Mouse (Mus musculus) MEL (cell line): Measurements from ENCODE around the gene Spg21. TPM values are rescaled to one million over a fixed set of nuclear protein-coding genes. Genes with fewer than 3 reads are reported as not detected.

Experiments
- DNase-seq: peaks from one replicate; pipeline ENCODE4 v3.0.0; 2011; ENCODE audit warnings: low read depth, low spot score
- H3K27ac ChIP-seq: 2 replicates; pipeline ENCODE4 v1.5.1; 2012; ENCODE audit warnings: low read depth, mild to moderate bottlenecking, control low read depth, low read length, moderate library complexity; ENCODE audit not compliant: control insufficient read depth
- H3K27me3 ChIP-seq, 2 experiments: fragments of 150-350 bp in 1 of 2; sonication (generic) in 1 of 2; 2 replicates each; pipeline ENCODE4 v1.6.1; 2012; ENCODE audit warnings: low read length in 2 of 2, mild to moderate bottlenecking in 2 of 2, improper control_type of control experiment in 1 of 2, moderate library complexity in 1 of 2; ENCODE audit not compliant: insufficient read depth in 2 of 2, control insufficient read depth in 1 of 2
- H3K36me3 ChIP-seq, 2 experiments: 2 replicates each; pipeline ENCODE4 v1.6.1; 2012 to 2014; ENCODE audit warnings: low read length in 2 of 2, improper control_type of control experiment in 1 of 2, inconsistent platforms in 1 of 2, mild to moderate bottlenecking in 1 of 2; ENCODE audit not compliant: insufficient read depth in 2 of 2, control insufficient read depth in 1 of 2
- H3K4me1 ChIP-seq, 2 experiments: fragments of 150-350 bp in 1 of 2; sonication (generic) in 1 of 2; 2 replicates each; pipeline ENCODE4 v1.6.1; 2012; ENCODE audit warnings: low read length in 2 of 2, improper control_type of control experiment in 1 of 2, mild to moderate bottlenecking in 1 of 2; ENCODE audit not compliant: insufficient read depth in 2 of 2, control insufficient read depth in 1 of 2
- H3K4me3 ChIP-seq, 2 experiments: fragments of 150-350 bp in 1 of 2; sonication (generic) in 1 of 2; 2 replicates each; pipeline ENCODE4 v1.5.1; 2012; ENCODE audit warnings: low read depth in 2 of 2, low read length in 2 of 2, mild to moderate bottlenecking in 2 of 2, moderate library complexity in 2 of 2, control low read depth in 1 of 2, improper control_type of control experiment in 1 of 2; ENCODE audit not compliant: control insufficient read depth in 1 of 2, insufficient read depth in 1 of 2
- H3K79me2 ChIP-seq: 2 replicates; pipeline ENCODE4 v1.6.1; 2012; ENCODE audit warnings: mild to moderate bottlenecking, low read length, moderate library complexity; ENCODE audit not compliant: control insufficient read depth, poor library complexity, insufficient read depth
- H3K9ac ChIP-seq: 2 replicates; pipeline ENCODE4 v1.6.1; 2012; ENCODE audit warnings: low read depth, mild to moderate bottlenecking, control low read depth, low read length, moderate library complexity; ENCODE audit not compliant: control insufficient read depth, poor library complexity, severe bottlenecking
- H3K9me3 ChIP-seq: fragments of 150-350 bp; sonication (generic); replicated peaks from 2 replicates; pipeline ENCODE4 v1.6.1; 2012; ENCODE audit warnings: mild to moderate bottlenecking, low read length, improper control_type of control experiment, moderate library complexity; ENCODE audit not compliant: insufficient read depth
- BHLHE40 ChIP-seq: IDR thresholded peaks from 2 replicates; pipeline ENCODE4 v1.6.1; 2012; ENCODE audit warnings: low read depth, mild to moderate bottlenecking, inconsistent platforms, low read length, improper control_type of control experiment, borderline replicate concordance
- CHD1 ChIP-seq: IDR thresholded peaks from 2 replicates; pipeline ENCODE4 v1.6.1; 2012; ENCODE audit warnings: low read depth, mild to moderate bottlenecking, inconsistent platforms, low read length, improper control_type of control experiment
- CHD2 ChIP-seq: IDR thresholded peaks from 2 replicates; pipeline ENCODE4 v1.6.1; 2011; ENCODE audit warnings: low read length, improper control_type of control experiment
- CTCF ChIP-seq, 3 experiments: IDR thresholded peaks in 2 of 3; conservative IDR thresholded peaks in 1 of 3; 2 replicates each; pipeline ENCODE4 v1.5.1; 2011 to 2012; ENCODE audit warnings: low read length in 3 of 3, low read depth in 2 of 3, mild to moderate bottlenecking in 2 of 3, improper control_type of control experiment in 1 of 3, inconsistent platforms in 1 of 3, mixed read lengths in 1 of 3, moderate library complexity in 1 of 3; ENCODE audit not compliant: control insufficient read depth in 1 of 3, insufficient read depth in 1 of 3, poor library complexity in 1 of 3, severe bottlenecking in 1 of 3
- E2F4 ChIP-seq: IDR thresholded peaks from 2 replicates; pipeline ENCODE4 v1.6.1; 2011; ENCODE audit warnings: low read depth, low read length, improper control_type of control experiment, borderline replicate concordance
- EP300 ChIP-seq, 2 experiments: IDR thresholded peaks; 2 replicates each; pipeline ENCODE4 v1.6.1; 2011; ENCODE audit warnings: improper control_type of control experiment in 2 of 2, low read length in 2 of 2, low read depth in 1 of 2, mild to moderate bottlenecking in 1 of 2
- ETS1 ChIP-seq: IDR thresholded peaks from 2 replicates; pipeline ENCODE4 v1.6.1; 2012; ENCODE audit warnings: low read depth, mild to moderate bottlenecking, inconsistent platforms, low read length, improper control_type of control experiment, moderate library complexity
- GABPA ChIP-seq: IDR thresholded peaks from 2 replicates; pipeline ENCODE4 v1.6.1; 2012; ENCODE audit warnings: low read depth, mild to moderate bottlenecking, inconsistent platforms, low read length, improper control_type of control experiment, moderate library complexity
- GATA1 ChIP-seq: IDR thresholded peaks from 2 replicates; pipeline ENCODE4 v1.6.1; 2011; ENCODE audit warnings: low read depth, low read length, improper control_type of control experiment
- HCFC1 ChIP-seq: IDR thresholded peaks from 2 replicates; pipeline ENCODE4 v1.6.1; 2012; ENCODE audit warnings: low read depth, mild to moderate bottlenecking, inconsistent platforms, low read length, improper control_type of control experiment, moderate library complexity
- KAT2A ChIP-seq: conservative IDR thresholded peaks from 2 replicates; pipeline ENCODE4 v1.6.1; 2012; ENCODE audit warnings: low read depth, low read length, improper control_type of control experiment, inconsistent platforms
- MAFK ChIP-seq: IDR thresholded peaks from 2 replicates; pipeline ENCODE4 v1.6.1; 2011; ENCODE audit warnings: low read depth, mild to moderate bottlenecking, low read length, improper control_type of control experiment, borderline replicate concordance
- MAX ChIP-seq: IDR thresholded peaks from 2 replicates; pipeline ENCODE4 v1.6.1; 2011; ENCODE audit warnings: low read length, improper control_type of control experiment
- MAZ ChIP-seq: IDR thresholded peaks from 2 replicates; pipeline ENCODE4 v1.6.1; 2012; ENCODE audit warnings: low read depth, mild to moderate bottlenecking, inconsistent platforms, low read length, improper control_type of control experiment
- MYC ChIP-seq: IDR thresholded peaks from 2 replicates; pipeline ENCODE4 v1.6.1; 2011; ENCODE audit warnings: low read depth, mild to moderate bottlenecking, low read length, improper control_type of control experiment, moderate library complexity
- POLR2AphosphoS2 ChIP-seq: IDR thresholded peaks from 2 replicates; pipeline ENCODE4 v1.6.1; 2011; ENCODE audit warnings: low read length, improper control_type of control experiment
- POLR2AphosphoS5 ChIP-seq: IDR thresholded peaks from 2 replicates; pipeline ENCODE4 v1.6.1; 2012; ENCODE audit warnings: low read depth, borderline replicate concordance, mild to moderate bottlenecking, inconsistent platforms, low read length, moderate library complexity, mixed read lengths
- SMC3 ChIP-seq: IDR thresholded peaks from 2 replicates; pipeline ENCODE4 v1.6.1; 2011; ENCODE audit warnings: low read depth, low read length, improper control_type of control experiment
- TAL1 ChIP-seq: IDR thresholded peaks from 2 replicates; pipeline ENCODE4 v1.6.1; 2012; ENCODE audit warnings: mild to moderate bottlenecking, inconsistent platforms, low read length, moderate library complexity, mixed read lengths
- TBP ChIP-seq: IDR thresholded peaks from 2 replicates; pipeline ENCODE4 v1.8.0; 2011; ENCODE audit warnings: low read depth, low read length, improper control_type of control experiment
- ZC3H11A ChIP-seq: IDR thresholded peaks from 2 replicates; pipeline ENCODE4 v1.6.1; 2012; ENCODE audit warnings: low read depth, mild to moderate bottlenecking, inconsistent platforms, low read length, improper control_type of control experiment
- ZMIZ1 ChIP-seq: IDR thresholded peaks from 2 replicates; pipeline ENCODE4 v1.6.1; 2012; ENCODE audit warnings: low read depth, mild to moderate bottlenecking, inconsistent platforms, low read length, improper control_type of control experiment, moderate library complexity
- ZNF384 ChIP-seq: IDR thresholded peaks from 2 replicates; pipeline ENCODE4 v1.6.1; 2012; ENCODE audit warnings: low read depth, mild to moderate bottlenecking, inconsistent platforms, low read length, improper control_type of control experiment
- polyA plus RNA-seq, 2 experiments: library from polyadenylated mRNA; stranded (reverse) in 1 of 2; unstranded in 1 of 2; fragments of >175 nt in 1 of 2; fragments of >200 nt in 1 of 2; gene quantifications; 2 replicates each; pipeline versions ENCODE4 v1.2.1 to v1.2.4; 2012; ENCODE audit warnings: low replicate concordance in 2 of 2, low read depth in 1 of 2; ENCODE audit not compliant: insufficient read length in 2 of 2, insufficient read depth in 1 of 2, missing spikeins in 1 of 2
- total RNA-seq: library from RNA; depleted of rRNA; stranded (reverse); fragments of 300-350 nt; gene quantifications from 2 replicates; pipeline ENCODE4 v1.2.3, GENCODE M21; 2012

The Spg21 gene
- total and polyA plus RNA-seq, 3 experiments = 21.7 to 25.9 TPM; not detected in 1

DNA sequence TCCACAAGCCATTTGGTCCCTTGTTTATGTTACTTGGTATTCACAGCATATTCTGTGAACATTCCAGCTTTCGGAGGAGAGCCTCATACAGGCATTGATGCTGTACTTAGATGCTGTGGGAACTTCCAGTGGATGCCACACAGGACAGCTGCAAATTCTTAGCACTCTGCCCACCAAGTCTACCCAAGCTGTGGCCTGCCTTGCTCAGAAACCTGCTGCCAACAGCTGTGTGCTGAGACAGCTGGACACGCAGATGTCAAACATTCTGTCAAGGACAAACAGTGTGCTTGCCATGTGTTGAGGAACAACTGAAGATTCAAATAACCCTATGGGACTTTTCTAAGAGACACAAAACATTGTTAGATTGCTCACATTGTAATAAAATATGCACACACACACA is 1.8 kb upstream of the Spg21 start:
- peaks cover 0 to 9% of the 10 kb centered on the region in 2 experiments; a peak in 2 of 4 replicates for H3K4me1 ChIP-seq
- TF ChIP-seq GATA1 = no peak
- TF ChIP-seq POLR2AphosphoS5 = no peak
- TF ChIP-seq E2F4 = no peak
- TF ChIP-seq ZMIZ1 = no peak
- TF ChIP-seq CHD1 = no peak
- no peak for TF ChIP-seq BHLHE40
- no peak for TF ChIP-seq CHD2
- no peak for TF ChIP-seq SMC3
- TF ChIP-seq TBP = no peak
- no peak for TF ChIP-seq CTCF (IDR thresholded peaks at IDR 0.05 in 2 of 3, conservative IDR thresholded peaks at IDR 0.05 in 1 of 3; ENCODE audit: control insufficient read depth in 1 of 3, insufficient read depth in 1 of 3, low read depth in 2 of 3, low read length in 3 of 3, poor library complexity in 1 of 3, severe bottlenecking in 1 of 3)
- no peak for TF ChIP-seq MAZ
- no peak for TF ChIP-seq ZNF384
- TF ChIP-seq POLR2AphosphoS2 = no peak
- no peak for TF ChIP-seq MAX
- TF ChIP-seq GABPA = no peak
- no peak for TF ChIP-seq EP300 (IDR thresholded peaks at IDR 0.05; ENCODE audit: low read depth in 1 of 2, low read length in 2 of 2)
- TF ChIP-seq HCFC1 = no peak
- TF ChIP-seq, all 39 proteins: peak for 0
- no peaks in the 10 kb centered on the region for H3K9me3 ChIP-seq
- peaks cover 0 to 8% of the 10 kb centered on the region in 2 experiments; a peak in 2 of 4 replicates for H3K36me3 ChIP-seq
- H3K4me3 ChIP-seq = no peak overlapping the region
- H3K9ac ChIP-seq = no peak overlapping the region
- no peak overlapping the region for H3K27ac ChIP-seq
- DNase-seq = no peak
- no peaks in the 10 kb centered on the region for H3K27me3 ChIP-seq
- peaks cover 1% of the 10 kb centered on the region; the same call in 1 of the 2 replicates for H3K79me2 ChIP-seq

DNA sequence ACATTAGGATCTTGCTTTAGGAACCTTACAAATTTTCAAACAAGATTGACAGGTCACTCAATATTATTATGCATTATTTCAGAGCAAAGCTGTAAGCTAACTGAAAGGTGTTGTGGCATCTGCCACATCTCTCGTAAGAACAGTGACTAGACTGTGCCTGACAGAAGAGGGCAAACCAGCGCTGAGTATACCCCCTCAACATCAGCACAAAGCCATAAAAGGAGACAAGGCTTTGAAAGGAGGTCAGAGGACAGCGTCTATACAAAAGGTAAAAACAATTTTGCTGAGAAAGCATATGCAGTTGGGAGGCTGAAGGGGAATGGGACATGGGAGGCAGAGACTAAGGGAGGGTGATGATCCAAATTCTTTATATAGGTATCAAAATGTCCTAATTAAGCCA is 549 bp upstream of the Spg21 start:
- Histone ChIP-seq H3K27ac (no peak overlapping the region), H3K36me3 (peaks cover 0 to 8% of the 10 kb centered on the region in 2 experiments; a peak in 2 of 4 replicates), H3K9ac (no peak overlapping the region), H3K79me2 (peaks cover 1% of the 10 kb centered on the region; the same call in 1 of the 2 replicates), H3K4me3 (no peak overlapping the region), H3K4me1 (peaks cover 0 to 9% of the 10 kb centered on the region in 2 experiments; a peak in 2 of 4 replicates), H3K9me3 (no peaks in the 10 kb centered on the region), H3K27me3 (no peaks in the 10 kb centered on the region)
- DNase-seq = no peak
- TF ChIP-seq TBP (no peak), MAX (no peak), MYC (no peak), CHD1 (no peak), MAFK (no peak), ETS1 (no peak), CTCF (IDR thresholded peaks at IDR 0.05 in 2 of 3, conservative IDR thresholded peaks at IDR 0.05 in 1 of 3; ENCODE audit: control insufficient read depth in 1 of 3, insufficient read depth in 1 of 3, low read depth in 2 of 3, low read length in 3 of 3, poor library complexity in 1 of 3, severe bottlenecking in 1 of 3) (no peak), BHLHE40 (no peak), ZNF384 (no peak), GABPA (no peak), ZC3H11A (no peak), POLR2AphosphoS2 (no peak), KAT2A (no peak), TAL1 (no peak), E2F4 (no peak)
